10 mouse cellular contexts compared by ENCODE assay signal in the genomic region with DNA sequence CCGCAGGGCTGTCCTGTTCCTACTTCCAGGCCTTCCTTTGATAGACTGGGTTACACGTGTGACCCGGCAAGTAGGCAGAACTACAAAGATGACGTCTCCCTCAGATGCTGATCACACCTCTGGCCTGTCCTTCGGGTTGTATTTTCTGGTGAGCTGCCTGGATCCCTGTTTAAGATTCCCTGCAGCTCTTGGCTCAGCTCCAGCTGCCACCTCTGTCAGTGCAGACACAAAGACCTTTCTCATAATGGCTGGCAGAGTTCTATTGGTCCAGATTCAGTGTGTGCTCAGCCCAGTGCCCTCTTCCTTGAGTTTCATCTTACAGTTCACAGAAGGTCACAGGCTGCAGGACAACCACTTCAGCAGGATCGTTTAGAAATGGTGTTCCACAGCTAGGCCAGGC.
DNase-seq lines count a peak whose midpoint lies in the region; ATAC-seq lines count a peak whose summit lies in the region.
"Had no signal": no experiment of that assay in that cellular context is flagged by ENCODE, and none has a peak within 500 bp of the region (broad histone marks: within the 10 kb centered on the region; RNA-seq: fewer than 3 reads in every experiment).

No protein-coding gene starts in this region.

- no peak overlapping the region for H3K4me2 ChIP-seq in forebrain, embryonic 14.5 days (ENCODE audit: low read length)
- no peak overlapping the region for H3K4me2 ChIP-seq in heart, embryonic 12.5 days
- H3K4me2 ChIP-seq: liver, embryonic 15.5 days; stomach, embryonic 15.5 days had no signal

- ATAC-seq in forebrain, embryonic 14.5 days, result peak; percentile 85
- no peak for ATAC-seq in heart, embryonic 12.5 days (ENCODE audit: insufficient number of reproducible peaks, low FRiP score)

- H3K9ac ChIP-seq in forebrain, embryonic 14.5 days (ENCODE audit: low read length), result no peak overlapping the region
- H3K9ac ChIP-seq in heart, embryonic 12.5 days, result no peak overlapping the region
- H3K9ac ChIP-seq: liver, embryonic 15.5 days; stomach, embryonic 15.5 days had no signal

- no peaks in the 10 kb centered on the region for H3K4me1 ChIP-seq in forebrain, embryonic 14.5 days (ENCODE audit: control insufficient read depth, insufficient read depth, low read length)
- peaks cover 13% of the 10 kb centered on the region for H3K4me1 ChIP-seq in midbrain, embryonic 10.5 days
- peaks cover 8% of the 10 kb centered on the region; the same call in 1 of the 2 replicates for H3K4me1 ChIP-seq in heart, embryonic 12.5 days (replicated peaks)
- H3K4me1 ChIP-seq: liver, embryonic 15.5 days; stomach, embryonic 15.5 days had no signal

- WGBS in forebrain, embryonic 14.5 days, result 22% methylated on average over 6 of the region's 6 CpGs
- 78% methylated on average over 6 of the region's 6 CpGs for WGBS in midbrain, embryonic 10.5 days
- 49% methylated on average over 6 of the region's 6 CpGs for WGBS in heart, embryonic 12.5 days

- no peak overlapping the region for H3K4me3 ChIP-seq in forebrain, embryonic 14.5 days (ENCODE audit: low read depth, low read length)
- no peak overlapping the region for H3K4me3 ChIP-seq in midbrain, embryonic 10.5 days
- H3K4me3 ChIP-seq in heart, embryonic 12.5 days, result no peak overlapping the region
- H3K4me3 ChIP-seq: liver, embryonic 15.5 days; stomach, embryonic 15.5 days had no signal

- H3K27me3 ChIP-seq in forebrain, embryonic 14.5 days (replicated peaks; ENCODE audit: control insufficient read depth, insufficient read depth, low read length), result no peaks in the 10 kb centered on the region
- H3K27me3 ChIP-seq in midbrain, embryonic 10.5 days (ENCODE audit: low read depth, poor library complexity, severe bottlenecking), result no peaks in the 10 kb centered on the region
- H3K27me3 ChIP-seq in heart, embryonic 12.5 days (replicated peaks), result no peaks in the 10 kb centered on the region
- H3K27me3 ChIP-seq: liver, embryonic 15.5 days; stomach, embryonic 15.5 days had no signal

- no peaks in the 10 kb centered on the region for H3K36me3 ChIP-seq in forebrain, embryonic 14.5 days (ENCODE audit: control insufficient read depth, insufficient read depth, low read length)
- no peaks in the 10 kb centered on the region for H3K36me3 ChIP-seq in midbrain, embryonic 10.5 days
- no peaks in the 10 kb centered on the region for H3K36me3 ChIP-seq in heart, embryonic 12.5 days
- H3K36me3 ChIP-seq: liver, embryonic 15.5 days; stomach, embryonic 15.5 days had no signal

- no peaks in the 10 kb centered on the region for H3K9me3 ChIP-seq in forebrain, embryonic 14.5 days (replicated peaks; ENCODE audit: control insufficient read depth, low read length)
- no peaks in the 10 kb centered on the region; the same call in 1 of the 2 replicates for H3K9me3 ChIP-seq in midbrain, embryonic 10.5 days (replicated peaks)
- H3K9me3 ChIP-seq in heart, embryonic 12.5 days (replicated peaks), result no peaks in the 10 kb centered on the region
- H3K9me3 ChIP-seq: liver, embryonic 15.5 days; stomach, embryonic 15.5 days had no signal

- peak overlapping the region; percentile 44; the same call in 1 of the 2 replicates for H3K27ac ChIP-seq in forebrain, embryonic 14.5 days (ENCODE audit: low read depth, low read length)
- H3K27ac ChIP-seq in midbrain, embryonic 10.5 days (replicated peaks), result peak overlapping the region; percentile 61
- no peak overlapping the region for H3K27ac ChIP-seq in heart, embryonic 12.5 days (ENCODE audit: poor library complexity, severe bottlenecking)
- H3K27ac ChIP-seq: liver, embryonic 15.5 days; stomach, embryonic 15.5 days had no signal

- DNase-seq in adrenal gland, adult 18-20 months (ENCODE audit: low spot score in 2 of 2), result peak; percentile 6 to 21
- DNase-seq in adrenal gland, postnatal 14 days, result peak; percentile 29
- DNase-seq in forebrain, embryonic 14.5 days (ENCODE audit: low spot score), result peak; percentile 72
- DNase-seq in midbrain, embryonic 10.5 days (ENCODE audit: low spot score), result peak; percentile 13
- DNase-seq in urinary bladder, postnatal 10 days (ENCODE audit: low spot score), result no peak
- no peak for DNase-seq in cerebellum, adult 11 months
- no peak for DNase-seq in natural killer cell, adult 2 months (ENCODE audit: low spot score in 2 of 2)

Comparison
In these comparisons a context has a peak if more than half of its experiments do, and no peak if none do; other contexts are left out.
1. DNase-seq: peak in adrenal gland, adult 18-20 months (2 of 2), adrenal gland, postnatal 14 days (single experiment), forebrain, embryonic 14.5 days (single experiment) and midbrain, embryonic 10.5 days (single experiment); none in urinary bladder, postnatal 10 days (single experiment), cerebellum, adult 11 months (single experiment) and natural killer cell, adult 2 months (0 of 2).